Mouse (Mus musculus) cerebral cortex, adult 2 months (tissue): Measurements from ENCODE around the gene Plekhm3.

ENCODE experiments used
- WGBS: fragments of 180-500 bp; shearing (Covaris S2); methylation state at CpG from one replicate; pipeline ENCODE4 v1.1.7; 2018; 5-methylcytosine and 5-hydroxymethylcytosine counted together

The Plekhm3 gene

GRCm38 (mm10) chr1:64761646-64762045, 195.0 kb downstream of the Plekhm3 start:
- 90% methylated on average over 4 of the region's 4 CpGs for WGBS

- 88% methylated on average over 5 of the region's 5 CpGs for WGBS
Observed at GRCm38 (mm10) chr1:64757766-64758165, 198.9 kb downstream of the Plekhm3 start.

- WGBS: 48% methylated on average over 2 of the region's 2 CpGs
Observed at GRCm38 (mm10) chr1:64757254-64757653, 199.4 kb downstream of the Plekhm3 start.

- WGBS: 69% methylated on average over 10 of the region's 10 CpGs
Observed at GRCm38 (mm10) chr1:64756640-64757030, 200.0 kb downstream of the Plekhm3 start.

- 77% methylated on average over 7 of the region's 7 CpGs for WGBS
Observed at GRCm38 (mm10) chr1:64755971-64756639, 200.5 kb downstream of the Plekhm3 start.

- 96% methylated on average over 5 of the region's 5 CpGs for WGBS
Observed at GRCm38 (mm10) chr1:64754658-64755057, 202.0 kb downstream of the Plekhm3 start.

- WGBS: 76% methylated on average over 7 of the region's 7 CpGs
Observed at GRCm38 (mm10) chr1:64753668-64754067, 203.0 kb downstream of the Plekhm3 start.

GRCm38 (mm10) chr1:64753109-64753508, 203.5 kb downstream of the Plekhm3 start:
- 94% methylated on average over 8 of the region's 8 CpGs for WGBS

- WGBS: 94% methylated on average over 18 of the region's 18 CpGs
Observed at GRCm38 (mm10) chr1:64742741-64743408, 213.7 kb downstream of the Plekhm3 start.

- WGBS: 2% methylated on average over 14 of the region's 14 CpGs
Observed at GRCm38 (mm10) chr1:64738661-64739082, 218.0 kb downstream of the Plekhm3 start.

- WGBS: 1% methylated on average over 11 of the region's 11 CpGs
Observed at GRCm38 (mm10) chr1:64738180-64738555, 218.5 kb downstream of the Plekhm3 start.

- WGBS: 1% methylated on average over 73 of the region's 73 CpGs
Observed at GRCm38 (mm10) chr1:64737502-64738179, 219.0 kb downstream of the Plekhm3 start, which contains the start of gene Fzd5. TSS of gene Fzd5 (minus strand) at chr1:64737751.

- WGBS: under 1% methylated on average over 56 of the region's 56 CpGs
Observed at GRCm38 (mm10) chr1:64736681-64737501, 219.7 kb downstream of the Plekhm3 start.
